Mouse (Mus musculus): Measurements from ENCODE around the gene Dao.

DNA sequence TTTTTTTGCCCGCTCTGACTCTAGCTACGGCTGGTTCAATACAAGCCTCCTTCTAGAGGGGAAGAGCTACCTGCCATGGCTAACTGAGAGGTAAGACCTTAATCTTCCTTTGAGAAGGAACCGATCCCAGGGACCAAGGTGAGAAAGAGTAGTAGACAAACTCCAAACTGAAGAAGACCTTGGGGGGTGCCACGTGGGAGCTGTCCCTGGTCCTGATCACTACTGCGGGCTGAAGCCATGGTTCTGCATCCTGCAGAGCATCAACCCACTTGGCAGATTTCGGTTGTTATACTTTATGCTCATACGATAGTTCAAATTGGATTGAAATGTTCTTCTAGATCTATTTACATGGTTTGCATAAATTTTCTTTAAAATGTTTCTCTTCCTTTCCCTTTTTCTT lies 11.6 kb downstream of the Dao start:
- no peak for TF ChIP-seq TAL1 (IDR thresholded peaks at IDR 0.05; ENCODE audit: low read length)
- no peak for TF ChIP-seq GATA1 (IDR thresholded peaks at IDR 0.05; ENCODE audit: low read length)
